Mouse (Mus musculus) forebrain, embryonic 15.5 days (tissue): ENCODE results near the gene Bdp1. TPM values are rescaled to one million over a fixed set of nuclear protein-coding genes. Genes with fewer than 3 reads are reported as not detected.
"Not testable (repeated sequence)": the region's sequence is repeated elsewhere in the genome, so short reads cannot be mapped to it uniquely, and the experiment has no call there.

Experiments used
- ATAC-seq: fragments of 200-750 bp; cut with Nextera tagmentation; replicated peaks from 2 replicates; pipeline ENCODE4 v1.8.0; 2017; ENCODE audit warnings: mild to moderate bottlenecking, moderate TSS enrichment, moderate library complexity
- H3K27ac ChIP-seq: fragments of 300-500 bp; sonication (generic); replicated peaks from 2 replicates; pipeline ENCODE4 v1.5.1; 2015; ENCODE audit warnings: mild to moderate bottlenecking, inconsistent platforms
- H3K27me3 ChIP-seq: fragments of 300-500 bp; sonication (generic); 2 replicates; pipeline ENCODE4 v1.6.1; 2015; ENCODE audit warnings: inconsistent platforms
- H3K36me3 ChIP-seq: fragments of 300-500 bp; sonication (generic); 2 replicates; pipeline ENCODE4 v1.6.1; 2015; ENCODE audit warnings: mild to moderate bottlenecking, inconsistent platforms
- H3K4me1 ChIP-seq: fragments of 300-500 bp; sonication (generic); 2 replicates; pipeline ENCODE4 v1.6.1; 2015; ENCODE audit warnings: inconsistent platforms
- H3K4me2 ChIP-seq: fragments of 300-500 bp; sonication (generic); replicated peaks from 2 replicates; pipeline ENCODE4 v1.6.1; 2015; ENCODE audit warnings: mild to moderate bottlenecking, inconsistent platforms
- H3K4me3 ChIP-seq: fragments of 300-500 bp; sonication (generic); 2 replicates; pipeline ENCODE4 v1.5.1; 2015; ENCODE audit warnings: mild to moderate bottlenecking, inconsistent platforms
- H3K9ac ChIP-seq: fragments of 300-500 bp; sonication (generic); replicated peaks from 2 replicates; pipeline ENCODE4 v1.6.1; 2015; ENCODE audit warnings: mild to moderate bottlenecking, inconsistent platforms
- H3K9me3 ChIP-seq: fragments of 300-500 bp; sonication (generic); 2 replicates; pipeline ENCODE4 v1.6.1; 2016; ENCODE audit warnings: inconsistent platforms
- WGBS: fragments of 180-500 bp; shearing (Covaris S2); methylation state at CpG from one replicate; pipeline ENCODE4 v1.1.7; 2015; ENCODE audit warnings: mixed read lengths; 5-methylcytosine and 5-hydroxymethylcytosine counted together
- polyA plus RNA-seq: library from polyadenylated mRNA; unstranded; fragments of >200 nt; fragmentation: Nextera tagmentation; extraction: Ambion mirVana; gene quantifications from 2 replicates; pipeline ENCODE4 v1.2.1, GENCODE M21; 2015

The Bdp1 gene
- polyA plus RNA-seq, 1 experiment from 2014 or later = 33.9 TPM

DNA sequence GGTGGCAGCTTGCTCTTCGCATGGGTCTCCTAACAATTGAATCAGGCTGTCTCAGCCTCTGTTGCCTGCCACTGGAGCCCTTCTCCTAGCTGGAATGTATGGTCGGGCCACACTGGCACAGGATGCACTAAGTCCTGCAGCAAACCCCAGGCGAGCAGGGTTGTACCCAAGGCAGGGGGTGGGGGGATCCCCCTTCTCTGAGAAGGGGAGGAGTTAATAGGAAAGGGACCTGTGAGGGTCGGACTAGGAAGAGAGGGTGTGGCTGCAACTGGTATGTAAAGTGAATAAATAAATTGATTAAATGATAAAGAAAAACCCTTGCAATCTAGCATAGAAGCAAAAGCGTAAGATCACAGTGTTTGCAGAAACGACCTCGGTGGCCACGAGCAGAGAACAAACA, 32.4 kb downstream of the Bdp1 start:
- no peak overlapping the region for H3K4me2 ChIP-seq
- no peak for ATAC-seq
- H3K9me3 ChIP-seq = no peaks in the 10 kb centered on the region
- no peak overlapping the region for H3K9ac ChIP-seq
- no peak overlapping the region for H3K27ac ChIP-seq
- no peak overlapping the region for H3K4me3 ChIP-seq
- 90% methylated on average over 8 of the region's 8 CpGs for WGBS
- H3K36me3 ChIP-seq = peaks cover 73% of the 10 kb centered on the region
- H3K27me3 ChIP-seq = no peaks in the 10 kb centered on the region
- no peaks in the 10 kb centered on the region for H3K4me1 ChIP-seq

DNA sequence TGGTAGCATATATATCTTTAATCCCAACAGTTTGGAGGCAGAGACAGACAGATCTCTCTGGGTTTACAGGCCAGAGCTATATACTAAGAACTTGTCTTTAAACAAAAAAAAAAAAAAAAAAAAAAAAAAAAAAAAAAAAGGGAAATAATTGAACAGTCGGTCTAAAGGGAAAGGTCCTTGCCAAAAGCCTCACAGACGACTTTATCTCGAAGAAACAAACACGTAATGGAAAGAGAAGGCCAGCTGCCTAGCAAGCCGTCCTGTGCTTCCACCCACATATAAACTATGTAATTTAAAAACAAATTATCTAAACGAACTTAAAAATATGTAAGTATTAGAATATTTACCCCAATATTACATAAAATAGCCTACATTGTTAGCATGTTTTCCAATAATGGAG, 36.0 kb downstream of the Bdp1 start:
- ATAC-seq = no peak
- Histone ChIP-seq H3K9ac (no peak overlapping the region), H3K9me3 (no peaks in the 10 kb centered on the region), H3K4me3 (no peak overlapping the region), H3K36me3 (peaks cover 72% of the 10 kb centered on the region), H3K27ac (no peak overlapping the region), H3K4me2 (no peak overlapping the region), H3K27me3 (no peaks in the 10 kb centered on the region), H3K4me1 (no peaks in the 10 kb centered on the region)
- WGBS = 85% methylated on average over 6 of the region's 6 CpGs

DNA sequence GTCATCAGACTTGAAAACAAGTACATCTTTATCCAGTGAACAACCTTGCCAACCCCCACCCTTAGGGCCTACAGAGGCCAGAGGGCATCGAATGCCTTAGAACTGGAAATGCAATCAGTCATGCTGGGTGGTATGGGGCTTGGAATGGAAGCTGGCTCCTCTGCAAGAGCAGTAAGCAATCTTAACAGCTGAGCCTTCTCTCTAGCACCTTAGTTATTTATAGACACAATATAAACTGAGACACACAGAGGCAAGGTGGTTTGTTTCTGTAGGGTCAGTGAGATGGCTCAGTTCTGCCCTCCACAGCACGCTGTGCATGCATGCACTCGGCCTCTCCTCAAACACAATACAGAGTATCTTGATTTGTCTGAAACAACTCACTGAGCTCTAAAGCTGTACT, 39.9 kb downstream of the Bdp1 start:
- 89% methylated on average over 3 of the region's 3 CpGs for WGBS
- no peak overlapping the region for H3K9ac ChIP-seq
- peaks cover 77% of the 10 kb centered on the region for H3K36me3 ChIP-seq
- no peak overlapping the region for H3K4me3 ChIP-seq
- no peak for ATAC-seq
- no peaks in the 10 kb centered on the region for H3K27me3 ChIP-seq
- no peaks in the 10 kb centered on the region for H3K4me1 ChIP-seq
- H3K27ac ChIP-seq = no peak overlapping the region
- H3K4me2 ChIP-seq = no peak overlapping the region
- no peaks in the 10 kb centered on the region for H3K9me3 ChIP-seq

DNA sequence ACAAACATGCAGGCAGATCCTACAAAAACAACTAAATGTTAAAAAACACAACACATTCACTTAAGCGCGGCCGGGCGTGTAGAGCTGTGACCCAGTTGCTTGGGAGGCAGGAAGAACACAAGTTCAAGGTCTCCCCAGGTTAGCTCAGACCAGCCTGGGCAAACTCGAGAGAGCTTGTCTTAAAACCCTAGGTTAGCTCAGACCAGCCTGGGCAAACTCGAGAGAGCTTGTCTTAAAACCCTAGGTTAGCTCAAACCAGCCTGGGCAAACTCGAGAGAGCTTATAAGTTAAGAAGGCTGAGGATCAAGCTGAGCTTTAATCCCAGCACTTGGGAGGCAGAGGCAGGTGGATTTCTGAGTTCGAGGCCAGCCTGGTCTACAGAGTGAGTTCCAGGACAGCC, 46.1 kb downstream of the Bdp1 start:
- peaks cover 85% of the 10 kb centered on the region for H3K36me3 ChIP-seq
- not testable (repeated sequence) for ATAC-seq

DNA sequence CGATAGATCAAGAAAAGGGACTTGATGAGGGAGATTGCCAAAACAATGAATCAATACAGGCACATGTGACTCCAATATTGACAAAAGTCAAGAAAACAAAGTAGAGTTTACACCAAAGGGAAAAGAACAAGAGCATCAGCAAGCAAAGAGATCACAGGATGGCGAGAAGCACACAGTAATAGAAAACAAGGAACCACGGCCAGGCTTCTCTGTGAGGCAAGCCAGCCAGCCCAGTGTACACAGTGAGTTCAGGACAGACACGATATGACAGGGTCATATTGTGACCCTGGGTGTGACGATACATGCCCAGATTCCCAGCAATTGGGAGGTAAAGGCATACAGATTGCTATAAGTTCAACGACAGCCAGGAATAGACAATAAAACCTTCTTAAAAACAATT, 77.9 kb downstream of the Bdp1 start:
- H3K4me1 ChIP-seq = no peaks in the 10 kb centered on the region
- peaks cover 65% of the 10 kb centered on the region for H3K36me3 ChIP-seq
- H3K9me3 ChIP-seq = no peaks in the 10 kb centered on the region
- no peaks in the 10 kb centered on the region for H3K27me3 ChIP-seq
- no peak overlapping the region for H3K9ac ChIP-seq
- no peak overlapping the region for H3K4me3 ChIP-seq
- H3K27ac ChIP-seq = no peak overlapping the region
- 89% methylated on average over 6 of the region's 6 CpGs for WGBS
- no peak overlapping the region for H3K4me2 ChIP-seq
- ATAC-seq = no peak

More for the DNA sequence above, 46.1 kb downstream of the Bdp1 start:
- not testable (repeated sequence) for H3K27me3 ChIP-seq, H3K9ac ChIP-seq, H3K27ac ChIP-seq, H3K4me2 ChIP-seq, H3K9me3 ChIP-seq, H3K4me3 ChIP-seq, H3K4me1 ChIP-seq
- 94% methylated on average over 8 of the region's 8 CpGs for WGBS

DNA sequence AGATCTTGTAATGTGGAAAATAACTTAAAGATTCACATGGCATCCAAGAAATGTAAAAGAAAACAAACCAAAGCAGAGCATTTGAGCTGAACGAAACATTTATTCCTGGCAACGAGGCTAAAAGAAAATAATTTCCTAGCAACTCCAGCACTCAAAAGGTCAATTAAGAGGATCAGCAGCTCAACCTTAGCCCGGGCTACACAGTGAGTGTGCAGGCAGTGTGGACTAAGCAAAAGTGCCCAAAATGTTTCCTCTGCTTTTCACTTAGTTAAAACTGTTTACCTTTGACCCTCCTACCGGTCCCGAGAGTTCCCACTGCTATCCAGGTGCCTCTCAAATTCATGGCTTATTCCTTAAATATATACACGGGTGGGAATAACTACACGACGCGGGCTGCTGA, 87.0 kb downstream of the Bdp1 start:
- H3K36me3 ChIP-seq = peaks cover 14% of the 10 kb centered on the region; the same call in 1 of the 2 replicates
- no peak overlapping the region for H3K27ac ChIP-seq
- 90% methylated on average over 9 of the region's 9 CpGs for WGBS
- ATAC-seq = no peak
- peaks cover 19% of the 10 kb centered on the region for H3K4me1 ChIP-seq
- H3K9ac ChIP-seq = no peak overlapping the region
- H3K4me3 ChIP-seq = no peak overlapping the region
- H3K27me3 ChIP-seq = no peaks in the 10 kb centered on the region
- no peaks in the 10 kb centered on the region for H3K9me3 ChIP-seq
- H3K4me2 ChIP-seq = no peak overlapping the region

DNA sequence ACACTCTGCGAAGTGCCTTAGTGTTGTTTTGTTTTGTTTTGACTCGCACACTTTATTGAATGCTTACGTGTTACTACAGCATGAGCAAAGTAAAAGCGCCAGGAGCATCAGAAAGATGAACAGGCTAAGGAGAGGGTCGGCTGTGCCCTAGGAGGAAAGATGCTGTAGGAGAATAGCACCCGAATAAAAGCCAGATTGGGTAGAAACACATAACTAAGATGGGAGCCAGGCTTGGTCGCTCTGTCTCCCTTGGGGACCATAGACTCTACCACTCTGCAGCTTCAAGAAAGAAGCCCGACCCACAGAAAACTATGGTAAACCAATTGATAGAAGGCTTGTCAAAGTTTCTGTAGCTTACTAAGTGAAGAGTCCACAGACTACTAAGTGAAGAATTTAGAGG, 87.9 kb downstream of the Bdp1 start:
- no peaks in the 10 kb centered on the region for H3K9me3 ChIP-seq
- WGBS = 5% methylated on average over 8 of the region's 8 CpGs
- ATAC-seq = no peak; the same call in 1 of the 2 replicates

DNA sequence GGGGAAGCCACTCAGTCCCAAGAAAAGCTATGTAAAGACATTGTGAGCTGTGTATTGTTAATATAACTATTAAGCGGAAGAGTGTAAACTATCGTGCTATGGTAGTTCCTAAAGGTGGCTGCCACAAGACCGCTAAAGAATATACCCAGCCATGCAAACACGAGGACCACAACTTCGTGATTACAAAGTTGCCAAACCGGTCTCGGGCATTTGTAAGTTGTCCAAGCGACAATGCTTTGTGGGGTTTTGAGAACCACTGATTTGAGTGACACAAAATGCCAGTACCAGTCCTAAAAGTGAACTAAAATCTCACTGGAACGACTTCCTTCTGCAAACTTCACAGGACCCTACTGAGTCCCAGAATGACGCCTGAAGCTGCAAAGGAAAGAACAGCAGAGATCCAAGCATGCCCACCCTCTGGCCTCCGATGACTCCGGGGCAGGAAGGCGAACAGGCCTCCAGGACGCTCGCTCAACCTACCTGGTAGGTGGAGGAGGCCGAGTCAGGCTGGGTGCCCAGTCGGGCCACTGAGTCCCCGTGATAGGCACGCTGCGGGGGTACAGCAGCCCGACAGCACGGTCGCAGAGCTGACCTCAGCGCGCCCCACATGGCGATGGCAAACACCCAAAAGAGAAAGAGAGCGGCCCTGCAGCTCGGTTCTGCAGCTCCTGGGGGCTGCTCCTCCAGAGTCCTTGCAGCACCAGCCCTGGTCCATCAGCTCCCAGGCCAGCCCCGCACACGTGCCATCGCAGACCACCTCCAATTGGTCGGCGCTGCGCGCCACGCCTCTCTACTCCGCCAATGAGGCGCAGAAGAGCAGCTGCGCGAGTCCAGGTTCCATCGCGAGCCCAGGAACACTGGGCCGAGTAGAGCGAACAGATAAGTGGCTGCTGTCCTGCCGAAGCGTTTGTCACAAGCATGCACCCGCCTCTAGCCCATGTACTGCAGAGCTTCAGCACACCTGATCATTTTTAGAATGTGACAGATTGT, 88.7 kb downstream of the Bdp1 start, which contains the start of gene Mccc2:
TSS of gene Mccc2 (minus strand) at position 734 of the 990 bp plus-strand sequence.
- ATAC-seq = peak; percentile 100
- 4% methylated on average over 44 of the region's 47 CpGs for WGBS
- peaks cover 9% of the 10 kb centered on the region; the same call in 1 of the 2 replicates for H3K36me3 ChIP-seq
- H3K27me3 ChIP-seq = no peaks in the 10 kb centered on the region
- peaks cover 19% of the 10 kb centered on the region for H3K4me1 ChIP-seq
- peak within 1 kb of the TSS; percentile 85 for H3K4me2 ChIP-seq
- peak within 1 kb of the TSS; percentile 71 for H3K9ac ChIP-seq
- H3K9me3 ChIP-seq = no peaks in the 10 kb centered on the region
- peak within 1 kb of the TSS; percentile 31 for H3K27ac ChIP-seq
- H3K4me3 ChIP-seq = peak within 1 kb of the TSS; percentile 68

More for the DNA sequence above, 87.9 kb downstream of the Bdp1 start:
- Histone ChIP-seq H3K4me1 (peaks cover 19% of the 10 kb centered on the region), H3K4me3 (peak overlapping the region; percentile 68), H3K27ac (peak overlapping the region; percentile 31), H3K27me3 (no peaks in the 10 kb centered on the region), H3K36me3 (peaks cover 12% of the 10 kb centered on the region; the same call in 1 of the 2 replicates), H3K4me2 (peak overlapping the region; percentile 85), H3K9ac (peak overlapping the region; percentile 43)

DNA sequence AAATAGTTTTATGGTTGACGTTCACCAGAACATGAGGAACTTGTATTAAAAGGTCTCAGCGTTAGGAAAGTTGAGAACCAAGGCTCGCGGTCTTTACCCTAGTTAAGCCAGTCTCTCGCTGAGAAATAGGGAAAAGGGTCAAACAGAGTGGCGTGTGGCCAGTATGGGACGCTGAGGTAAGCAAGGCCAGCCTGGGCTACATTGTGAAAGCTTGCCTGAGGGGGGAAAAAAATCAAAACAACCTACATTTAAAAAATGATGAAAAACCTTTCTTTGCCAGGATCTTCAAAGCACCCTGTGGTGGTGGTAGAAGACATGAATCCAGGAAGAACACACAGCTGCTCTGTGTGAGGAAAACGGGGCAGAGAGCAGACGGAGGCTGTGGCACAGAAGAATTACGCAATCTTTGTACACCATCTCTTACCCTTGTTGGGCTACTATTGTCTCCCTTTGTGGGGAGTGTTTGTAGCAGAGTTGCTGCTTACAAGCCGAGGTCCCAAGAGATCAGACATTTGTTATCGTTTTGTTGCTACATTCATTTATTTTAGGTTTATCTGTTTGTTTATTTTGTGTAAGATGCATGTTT, 97.9 kb downstream of the Bdp1 start:
- Histone ChIP-seq H3K9ac (no peak overlapping the region), H3K9me3 (no peaks in the 10 kb centered on the region), H3K4me3 (no peak overlapping the region), H3K4me1 (no peaks in the 10 kb centered on the region), H3K4me2 (no peak overlapping the region), H3K27me3 (no peaks in the 10 kb centered on the region), H3K27ac (no peak overlapping the region), H3K36me3 (no peaks in the 10 kb centered on the region)
- WGBS = 89% methylated on average over 12 of the region's 12 CpGs
- no peak for ATAC-seq

DNA sequence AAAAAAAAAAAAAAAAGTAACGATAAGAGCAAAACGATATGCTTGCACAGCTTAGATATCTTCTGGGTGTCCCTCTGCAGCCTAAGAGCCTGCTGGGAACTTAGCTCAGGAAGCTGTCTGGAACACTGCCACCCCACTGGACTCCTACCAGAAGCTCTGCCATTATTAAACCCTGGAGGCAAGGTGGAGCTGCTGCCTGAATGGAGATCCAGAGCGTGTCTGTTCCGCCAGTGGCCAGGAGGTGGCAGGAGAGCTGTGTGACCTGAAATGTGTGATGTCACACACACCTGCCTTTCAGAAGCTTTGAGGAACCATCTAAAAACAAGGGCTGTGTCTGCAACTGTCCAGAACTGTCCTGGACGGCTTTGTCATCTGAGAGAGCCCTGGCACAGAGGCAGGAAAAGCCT, 102.1 kb downstream of the Bdp1 start:
- H3K27ac ChIP-seq = no peak overlapping the region
- ATAC-seq = peak; percentile 32
- H3K36me3 ChIP-seq = no peaks in the 10 kb centered on the region
- no peak overlapping the region for H3K4me2 ChIP-seq
- WGBS = 31% methylated on average over 5 of the region's 5 CpGs
- no peaks in the 10 kb centered on the region for H3K9me3 ChIP-seq
- H3K4me3 ChIP-seq = no peak overlapping the region
- H3K27me3 ChIP-seq = no peaks in the 10 kb centered on the region
- no peak overlapping the region for H3K9ac ChIP-seq
- no peaks in the 10 kb centered on the region for H3K4me1 ChIP-seq

DNA sequence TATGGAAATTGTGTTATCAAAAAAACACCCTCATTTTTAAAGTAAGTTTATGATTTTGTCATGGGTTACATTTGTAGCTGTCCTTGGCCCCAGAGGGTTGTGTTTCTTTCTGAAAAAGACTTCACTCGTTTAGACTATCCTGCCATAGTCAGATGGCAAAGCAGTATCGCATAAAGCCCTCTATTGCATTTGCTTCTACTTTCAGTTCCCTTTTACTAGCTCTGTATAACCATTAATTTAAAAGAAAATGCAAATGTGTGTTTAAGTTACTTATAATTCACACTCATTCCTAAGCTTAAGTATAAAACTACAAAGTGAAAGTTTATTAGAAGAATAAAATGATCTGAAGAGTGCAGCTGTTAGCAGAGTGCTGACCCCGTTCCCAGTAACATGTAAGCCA, 104.8 kb downstream of the Bdp1 start:
- no peaks in the 10 kb centered on the region for H3K9me3 ChIP-seq
- no peak overlapping the region for H3K27ac ChIP-seq
- H3K9ac ChIP-seq = no peak overlapping the region
- 90% methylated on average over 3 of the region's 3 CpGs for WGBS
- H3K4me1 ChIP-seq = no peaks in the 10 kb centered on the region
- no peak overlapping the region for H3K4me3 ChIP-seq
- no peak overlapping the region for H3K4me2 ChIP-seq
- no peak for ATAC-seq
- H3K27me3 ChIP-seq = no peaks in the 10 kb centered on the region
- H3K36me3 ChIP-seq = no peaks in the 10 kb centered on the region

DNA sequence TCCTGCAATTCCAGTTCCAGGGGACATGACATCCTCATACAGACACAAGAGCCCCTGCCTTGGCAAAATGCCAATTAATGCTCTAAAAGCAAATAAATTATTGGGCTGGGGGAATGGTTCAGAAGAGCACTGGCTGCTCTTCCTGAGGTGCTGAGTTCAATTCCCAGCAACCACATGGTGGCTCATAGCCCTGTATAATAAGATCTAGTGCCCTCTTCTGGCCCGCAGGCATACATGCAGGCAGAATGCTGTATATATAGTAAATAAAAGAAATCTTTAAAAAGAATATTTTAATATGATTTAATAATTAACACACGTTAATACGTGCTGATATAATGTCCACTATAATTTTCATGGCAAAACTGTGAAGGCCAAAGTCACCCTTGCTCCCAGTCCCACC, 105.8 kb downstream of the Bdp1 start:
- Histone ChIP-seq H3K4me2 (no peak overlapping the region), H3K27me3 (no peaks in the 10 kb centered on the region), H3K27ac (no peak overlapping the region), H3K4me1 (no peaks in the 10 kb centered on the region), H3K4me3 (no peak overlapping the region), H3K9ac (no peak overlapping the region), H3K9me3 (no peaks in the 10 kb centered on the region), H3K36me3 (no peaks in the 10 kb centered on the region)
- WGBS = 85% methylated on average over 3 of the region's 3 CpGs
- ATAC-seq = no peak
